Mouse (Mus musculus): Measurements from ENCODE around the gene Atoh7.

DNA sequence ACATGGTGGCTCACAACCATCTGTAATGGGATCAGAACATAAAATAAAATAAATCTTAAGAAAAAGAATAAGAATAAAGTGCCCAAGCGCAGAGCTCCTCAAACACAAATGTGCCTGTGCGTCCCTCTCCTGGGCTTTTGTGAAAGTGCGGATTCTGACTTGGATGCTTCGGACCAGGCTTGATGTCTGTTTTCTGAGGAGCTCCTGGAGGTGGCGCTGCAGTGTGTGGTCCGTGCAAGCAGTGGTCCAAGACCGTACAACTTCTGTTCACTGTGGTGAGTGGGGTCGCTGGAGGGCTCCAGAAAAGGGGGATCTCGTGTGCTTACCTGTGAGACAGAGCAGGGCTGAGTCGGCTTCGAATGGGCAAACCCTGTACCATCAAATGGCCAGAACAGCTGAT lies 25.9 kb downstream of the Atoh7 start:
- peak; percentile 47 for TF ChIP-seq CTCF (IDR thresholded peaks at IDR 0.05; ENCODE audit: low read depth, low read length)
- TF ChIP-seq POLR2A (IDR thresholded peaks at IDR 0.05; ENCODE audit: extremely low read depth, insufficient read depth, low read length): no peak
